Mouse (Mus musculus) liver, postnatal 0 days (tissue): ENCODE measurements around the gene 3110040N11Rik.

Source experiments
- CTCF ChIP-seq: sonication (generic); IDR thresholded peaks from 2 replicates; pipeline ENCODE4 v1.5.1; 2016; ENCODE audit warnings: antibody characterized with exemption, low read depth
- EP300 ChIP-seq: IDR thresholded peaks from 2 replicates; pipeline ENCODE4 v1.6.1; 2016; ENCODE audit warnings: antibody characterized with exemption, low read depth, mild to moderate bottlenecking

DNA sequence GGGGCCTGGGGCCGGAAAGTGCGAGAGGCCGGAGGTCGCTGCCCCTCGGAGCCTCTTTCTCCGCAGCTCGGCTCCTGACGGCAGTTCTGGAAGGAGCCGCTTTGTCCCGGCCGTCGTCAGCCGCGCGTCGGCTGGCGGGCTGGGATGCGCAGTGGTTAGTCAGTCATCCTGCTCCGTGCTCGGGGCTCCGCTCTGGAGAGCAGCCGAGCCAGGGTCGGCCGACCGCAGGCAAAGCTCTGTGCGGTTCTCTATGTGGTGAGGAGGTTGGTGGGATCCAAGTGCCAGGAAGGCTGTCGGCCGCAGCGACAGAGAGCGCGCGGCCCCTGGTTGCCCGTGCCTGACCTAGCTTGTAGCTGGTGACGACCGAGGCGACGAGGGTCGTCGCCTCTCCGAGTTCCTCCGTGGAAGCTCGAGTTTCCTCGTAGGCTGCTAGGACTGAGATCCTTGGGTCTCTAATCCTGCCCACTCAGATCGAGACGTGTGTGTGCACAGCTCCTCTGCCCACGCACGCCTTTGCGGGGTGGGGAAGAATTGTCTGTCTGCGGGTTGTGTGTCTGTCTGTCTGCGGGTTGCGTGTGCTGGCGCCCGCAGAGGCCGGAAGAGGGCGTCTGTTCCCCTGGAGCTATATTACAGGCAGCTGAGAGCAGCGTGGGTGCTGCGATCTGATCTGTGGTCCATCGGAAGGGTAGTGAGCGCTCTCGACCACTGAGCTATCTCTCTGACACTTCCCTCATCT is 26.0 kb downstream of the 3110040N11Rik start:
- TF ChIP-seq CTCF (peak; percentile 66), EP300 (no peak)
